Mouse (Mus musculus): ENCODE measurements at regions not wholly inside any gene's neighbourhood (a gene's known extent, or its start where the extent isn't known, plus 50 kb on each side); places are given as distances from the start of the nearest gene placed in this dataset.

DNA sequence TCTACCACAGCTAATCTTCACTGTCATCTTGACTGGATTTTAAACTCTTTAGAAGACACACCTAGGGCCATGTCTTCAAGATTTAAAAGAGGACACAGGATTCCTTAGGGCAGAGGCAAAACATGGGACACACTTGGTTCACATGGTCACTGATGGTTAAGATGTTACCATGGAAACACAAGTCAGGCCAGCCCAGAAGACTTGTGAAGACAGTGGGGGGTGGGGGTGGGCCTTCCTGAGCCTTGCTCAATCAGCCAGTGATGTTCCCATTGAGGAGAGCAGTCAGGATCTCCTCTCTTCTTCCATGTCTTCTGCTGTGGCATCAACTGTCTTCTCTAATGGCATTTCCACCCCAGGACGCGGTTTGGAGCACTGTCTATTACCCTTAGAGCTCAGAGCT lies 60.5 kb upstream of the Shb start:
- Histone ChIP-seq H3K9me3 (replicated peaks; ENCODE audit: control insufficient read depth, low read length) (no peaks in the 10 kb centered on the region), H3K27me3 (replicated peaks; ENCODE audit: control insufficient read depth, insufficient read depth, low read length) (no peaks in the 10 kb centered on the region), H3K4me2 (ENCODE audit: low read length) (no peak overlapping the region), H3K27ac (ENCODE audit: low read depth, low read length) (no peak overlapping the region), H3K4me3 (ENCODE audit: low read depth, low read length) (no peak overlapping the region), H3K4me1 (ENCODE audit: control insufficient read depth, insufficient read depth, low read length) (peaks cover 8% of the 10 kb centered on the region), H3K36me3 (ENCODE audit: control insufficient read depth, insufficient read depth, low read length) (no peaks in the 10 kb centered on the region), H3K9ac (ENCODE audit: low read length) (no peak overlapping the region)
- no peak for ATAC-seq
- no peak for DNase-seq (ENCODE audit: low spot score)
- WGBS: 60% methylated on average over 2 of the region's 2 CpGs

DNA sequence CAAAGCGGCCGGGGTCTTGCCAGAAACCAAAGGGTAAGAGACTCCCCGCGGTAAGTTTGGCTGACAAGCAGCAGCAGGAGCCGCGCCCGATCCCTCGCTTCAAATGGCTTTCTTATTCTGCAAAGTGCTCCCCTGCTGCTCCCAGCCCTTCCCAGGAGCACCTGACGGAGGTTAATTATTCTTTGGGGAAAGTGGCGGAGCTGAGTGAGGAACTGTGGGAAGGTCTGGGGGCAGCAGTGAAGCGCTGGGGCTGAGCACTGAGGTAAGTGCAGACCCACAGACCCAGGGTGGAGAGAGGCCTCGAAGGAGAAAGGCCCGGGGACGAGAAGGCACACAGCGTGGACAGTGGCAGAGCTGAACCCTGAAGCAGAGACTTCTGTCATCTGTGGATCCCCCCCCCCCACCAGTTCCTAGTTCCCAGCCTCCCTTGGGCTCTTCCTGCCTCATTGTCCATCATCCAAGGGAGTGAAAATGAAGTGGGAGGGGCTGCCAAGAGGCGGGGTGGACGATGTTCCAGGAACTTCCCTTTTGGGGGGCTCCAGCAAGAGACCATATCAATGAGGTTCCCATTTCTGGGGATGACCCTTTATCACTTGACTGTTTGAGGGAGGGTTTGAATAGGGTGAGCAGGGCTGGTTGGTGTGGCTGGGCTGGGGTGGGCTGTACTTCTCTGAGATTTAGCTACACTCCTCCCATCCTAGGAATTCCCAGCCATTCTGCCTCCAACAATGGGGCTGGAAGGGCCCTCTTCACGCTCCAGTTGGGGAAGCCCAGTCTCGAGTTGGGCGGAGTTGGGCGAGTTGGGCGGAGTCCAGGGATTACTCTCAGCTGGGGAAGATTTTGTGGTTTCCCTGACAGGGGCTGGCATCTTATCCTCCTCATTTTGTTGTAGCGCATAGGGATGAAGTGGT lies 59.4 kb upstream of the Shb start:
- Histone ChIP-seq H3K9ac (ENCODE audit: low read length) (peak overlapping the region; percentile 22; the same call in 1 of the 2 replicates), H3K27me3 (replicated peaks; ENCODE audit: control insufficient read depth, insufficient read depth, low read length) (no peaks in the 10 kb centered on the region), H3K4me2 (ENCODE audit: low read length) (peak overlapping the region; percentile 46), H3K36me3 (ENCODE audit: control insufficient read depth, insufficient read depth, low read length) (no peaks in the 10 kb centered on the region), H3K4me3 (ENCODE audit: low read depth, low read length) (no peak overlapping the region), H3K4me1 (ENCODE audit: control insufficient read depth, insufficient read depth, low read length) (peaks cover 8% of the 10 kb centered on the region), H3K9me3 (replicated peaks; ENCODE audit: control insufficient read depth, low read length) (no peaks in the 10 kb centered on the region), H3K27ac (ENCODE audit: low read depth, low read length) (no peak overlapping the region)
- ATAC-seq: peak; percentile 48
- DNase-seq (ENCODE audit: low spot score): peak; percentile 43
- WGBS: 4% methylated on average over 23 of the region's 23 CpGs

DNA sequence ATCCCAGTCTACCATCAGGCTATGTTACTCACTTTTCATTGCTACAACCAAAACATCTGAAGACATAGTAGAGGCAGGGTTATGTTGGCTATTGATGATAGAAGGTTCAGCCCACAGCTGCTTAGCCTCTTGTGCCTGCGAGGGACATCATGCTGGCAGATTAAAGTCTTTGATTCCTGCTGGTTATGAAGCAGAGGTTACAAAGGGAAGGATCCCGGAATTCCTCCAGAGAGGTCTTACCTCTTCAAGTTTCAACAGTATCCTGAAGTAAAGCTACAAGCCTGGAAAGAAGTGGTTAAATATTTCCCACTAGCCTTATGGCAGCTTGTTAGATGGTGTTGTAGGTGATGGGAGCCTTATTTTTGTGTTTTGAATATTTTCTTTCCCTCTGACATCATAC lies 58.6 kb upstream of the Shb start:
- no peak overlapping the region for H3K4me3 ChIP-seq (ENCODE audit: low read depth, low read length)
- DNase-seq (ENCODE audit: low spot score) (no peak), ATAC-seq (no peak)
- H3K27ac ChIP-seq (ENCODE audit: low read depth, low read length): no peak overlapping the region
- WGBS: 9% methylated on average over 2 of the region's 2 CpGs
- no peaks in the 10 kb centered on the region for H3K36me3 ChIP-seq (ENCODE audit: control insufficient read depth, insufficient read depth, low read length)
- H3K27me3 ChIP-seq (replicated peaks; ENCODE audit: control insufficient read depth, insufficient read depth, low read length): no peaks in the 10 kb centered on the region
- H3K9me3 ChIP-seq (replicated peaks; ENCODE audit: control insufficient read depth, low read length): no peaks in the 10 kb centered on the region
- no peak overlapping the region for H3K9ac ChIP-seq (ENCODE audit: low read length)
- H3K4me2 ChIP-seq (ENCODE audit: low read length): peak overlapping the region; percentile 46
- peaks cover 8% of the 10 kb centered on the region for H3K4me1 ChIP-seq (ENCODE audit: control insufficient read depth, insufficient read depth, low read length)

DNA sequence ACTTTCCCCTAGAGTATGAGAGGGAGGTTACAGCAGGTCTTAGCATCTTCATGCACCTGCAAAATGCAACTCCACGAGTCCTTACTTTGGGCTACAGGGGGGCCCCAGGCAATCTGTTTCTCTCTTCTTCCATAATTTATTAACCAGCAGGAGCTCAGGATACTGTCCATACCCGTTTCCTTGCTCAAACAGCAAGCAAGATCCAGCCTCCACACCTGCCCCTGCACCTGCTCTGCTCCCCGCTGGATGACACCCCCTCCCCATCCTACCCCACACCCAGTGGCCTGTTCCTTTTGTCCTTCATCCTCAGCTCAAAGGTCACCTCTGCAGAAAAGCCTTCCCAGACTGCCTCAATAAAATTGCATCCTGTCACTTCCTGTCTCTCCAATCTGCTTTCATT lies 56.1 kb upstream of the Shb start:
- H3K27ac ChIP-seq (ENCODE audit: low read depth, low read length): no peak overlapping the region
- no peak overlapping the region for H3K9ac ChIP-seq (ENCODE audit: low read length)
- ATAC-seq (no peak), DNase-seq (ENCODE audit: low spot score) (no peak)
- no peak overlapping the region for H3K4me2 ChIP-seq (ENCODE audit: low read length)
- H3K4me1 ChIP-seq (ENCODE audit: control insufficient read depth, insufficient read depth, low read length): peaks cover 8% of the 10 kb centered on the region
- no peaks in the 10 kb centered on the region for H3K9me3 ChIP-seq (replicated peaks; ENCODE audit: control insufficient read depth, low read length)
- WGBS: 41% methylated on average over 3 of the region's 3 CpGs
- H3K36me3 ChIP-seq (ENCODE audit: control insufficient read depth, insufficient read depth, low read length): no peaks in the 10 kb centered on the region
- H3K27me3 ChIP-seq (replicated peaks; ENCODE audit: control insufficient read depth, insufficient read depth, low read length): no peaks in the 10 kb centered on the region
- no peak overlapping the region for H3K4me3 ChIP-seq (ENCODE audit: low read depth, low read length)

DNA sequence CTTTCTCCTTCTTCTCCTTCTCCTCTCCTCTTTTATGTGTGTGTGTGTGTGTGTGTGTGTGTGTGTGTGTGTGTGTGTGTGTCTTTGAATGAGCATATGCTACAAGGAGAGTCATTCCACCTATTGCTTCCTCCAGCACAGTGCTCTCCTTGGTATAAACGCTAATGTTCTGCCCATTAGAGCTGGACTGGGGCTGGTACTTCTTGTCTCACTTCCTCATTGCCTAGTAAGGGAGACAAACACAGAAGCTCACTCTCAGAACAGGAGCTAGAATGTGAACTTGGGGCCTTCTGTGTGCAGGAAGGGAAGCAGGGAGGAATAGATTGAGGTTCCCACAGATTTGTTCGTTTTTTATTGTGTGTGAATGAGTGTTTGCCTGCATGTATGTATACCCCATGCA lies 54.9 kb upstream of the Shb start:
- Histone ChIP-seq H3K27ac (ENCODE audit: low read depth, low read length) (no peak overlapping the region), H3K4me3 (ENCODE audit: low read depth, low read length) (no peak overlapping the region), H3K4me1 (ENCODE audit: control insufficient read depth, insufficient read depth, low read length) (peaks cover 8% of the 10 kb centered on the region), H3K36me3 (ENCODE audit: control insufficient read depth, insufficient read depth, low read length) (no peaks in the 10 kb centered on the region), H3K9me3 (replicated peaks; ENCODE audit: control insufficient read depth, low read length) (no peaks in the 10 kb centered on the region), H3K27me3 (replicated peaks; ENCODE audit: control insufficient read depth, insufficient read depth, low read length) (no peaks in the 10 kb centered on the region), H3K4me2 (ENCODE audit: low read length) (no peak overlapping the region), H3K9ac (ENCODE audit: low read length) (no peak overlapping the region)
- WGBS: 74% methylated on average over 2 of the region's 2 CpGs
- ATAC-seq (no peak), DNase-seq (ENCODE audit: low spot score) (no peak)

DNA sequence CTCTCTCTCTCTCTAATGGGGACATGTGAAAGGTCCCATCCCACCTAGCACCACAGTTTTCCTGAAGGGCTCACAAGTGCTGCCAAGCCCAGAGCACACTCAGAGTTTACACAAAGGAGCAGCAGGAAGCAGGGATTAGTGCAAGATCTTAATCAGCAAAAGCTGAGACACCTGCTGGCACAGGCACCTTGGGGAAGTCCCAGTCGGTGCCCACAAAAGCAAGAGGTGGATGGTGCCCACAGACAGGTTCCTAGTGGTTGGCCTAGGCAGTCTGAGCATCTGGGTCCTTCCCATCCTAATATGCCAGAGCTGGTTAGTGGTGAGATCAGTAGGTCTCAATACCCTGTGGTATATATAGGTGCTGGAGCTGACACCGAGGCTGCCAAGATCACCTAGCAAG lies 54.0 kb upstream of the Shb start:
- WGBS: 33% methylated on average over 2 of the region's 2 CpGs
- H3K27me3 ChIP-seq (replicated peaks; ENCODE audit: control insufficient read depth, insufficient read depth, low read length): no peaks in the 10 kb centered on the region
- ATAC-seq (no peak), DNase-seq (ENCODE audit: low spot score) (no peak)
- H3K4me1 ChIP-seq (ENCODE audit: control insufficient read depth, insufficient read depth, low read length): peaks cover 6% of the 10 kb centered on the region
- H3K9ac ChIP-seq (ENCODE audit: low read length): no peak overlapping the region
- no peak overlapping the region for H3K27ac ChIP-seq (ENCODE audit: low read depth, low read length)
- H3K4me2 ChIP-seq (ENCODE audit: low read length): no peak overlapping the region
- H3K4me3 ChIP-seq (ENCODE audit: low read depth, low read length): no peak overlapping the region
- H3K36me3 ChIP-seq (ENCODE audit: control insufficient read depth, insufficient read depth, low read length): no peaks in the 10 kb centered on the region
- H3K9me3 ChIP-seq (replicated peaks; ENCODE audit: control insufficient read depth, low read length): no peaks in the 10 kb centered on the region

DNA sequence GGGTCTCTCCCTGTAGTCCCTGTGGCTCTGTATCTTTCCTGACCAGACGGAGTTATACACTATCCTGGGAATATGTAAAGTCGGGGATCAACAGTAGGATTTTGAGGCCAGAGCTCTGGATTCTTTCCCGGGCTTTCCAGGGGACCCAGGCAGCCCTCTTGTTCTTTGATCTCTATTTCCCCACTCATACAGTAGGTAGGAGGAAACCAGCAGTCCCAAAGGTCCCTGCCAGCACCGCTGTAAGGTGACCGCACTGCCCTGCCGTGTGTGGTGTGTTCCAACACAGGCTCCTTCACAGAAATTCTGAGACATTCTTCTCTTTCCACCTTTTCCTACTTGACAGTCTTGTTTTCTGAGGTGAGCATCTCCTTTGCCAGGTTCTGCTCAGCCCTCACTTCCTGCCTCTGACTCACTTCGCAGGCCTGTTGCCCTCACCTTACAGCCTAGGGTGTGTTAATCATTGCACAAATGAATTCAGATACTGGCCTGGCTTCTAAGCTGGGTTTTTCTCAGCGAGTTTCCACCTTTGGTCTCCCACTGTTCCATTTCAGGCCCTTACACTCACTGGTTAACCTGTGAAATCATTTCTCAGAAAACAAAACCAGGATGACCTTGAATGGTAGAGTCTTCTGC lies 53.0 kb upstream of the Shb start:
- no peaks in the 10 kb centered on the region for H3K27me3 ChIP-seq (replicated peaks; ENCODE audit: control insufficient read depth, insufficient read depth, low read length)
- H3K9me3 ChIP-seq (replicated peaks; ENCODE audit: control insufficient read depth, low read length): no peaks in the 10 kb centered on the region
- no peak overlapping the region for H3K4me3 ChIP-seq (ENCODE audit: low read depth, low read length)
- no peak overlapping the region for H3K9ac ChIP-seq (ENCODE audit: low read length)
- WGBS: 66% methylated on average over 8 of the region's 8 CpGs
- no peak for DNase-seq (ENCODE audit: low spot score)
- H3K36me3 ChIP-seq (ENCODE audit: control insufficient read depth, insufficient read depth, low read length): no peaks in the 10 kb centered on the region
- H3K4me2 ChIP-seq (ENCODE audit: low read length): no peak overlapping the region
- ATAC-seq: no peak
- H3K4me1 ChIP-seq (ENCODE audit: control insufficient read depth, insufficient read depth, low read length): no peaks in the 10 kb centered on the region
- H3K27ac ChIP-seq (ENCODE audit: low read depth, low read length): no peak overlapping the region

DNA sequence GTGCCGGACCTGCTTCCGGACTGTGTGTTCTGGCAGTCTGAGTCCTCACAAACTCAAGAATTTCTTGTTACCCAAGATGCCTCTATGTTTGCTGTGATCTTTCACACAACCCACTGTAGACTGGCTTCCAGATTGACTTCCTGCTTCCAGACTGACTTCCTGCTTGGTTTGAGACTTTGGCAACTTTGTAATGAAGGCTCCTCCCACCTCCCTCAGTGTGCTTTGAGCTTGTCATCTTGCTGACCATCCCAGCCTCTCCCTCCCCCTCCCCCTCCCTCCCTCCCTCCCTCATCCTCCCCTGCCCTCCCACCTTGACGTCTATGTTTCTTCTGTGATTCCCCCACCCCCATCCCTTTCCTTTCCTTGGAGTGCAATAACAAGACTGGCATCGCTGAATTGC lies 51.7 kb upstream of the Shb start:
- Histone ChIP-seq H3K9me3 (replicated peaks; ENCODE audit: control insufficient read depth, low read length) (no peaks in the 10 kb centered on the region), H3K27me3 (replicated peaks; ENCODE audit: control insufficient read depth, insufficient read depth, low read length) (no peaks in the 10 kb centered on the region), H3K4me3 (ENCODE audit: low read depth, low read length) (no peak overlapping the region), H3K4me2 (ENCODE audit: low read length) (no peak overlapping the region), H3K27ac (ENCODE audit: low read depth, low read length) (no peak overlapping the region), H3K9ac (ENCODE audit: low read length) (no peak overlapping the region), H3K4me1 (ENCODE audit: control insufficient read depth, insufficient read depth, low read length) (0 out of 2 replicates have a peak, but pooled peaks cover 1% of the 10 kb centered on the region), H3K36me3 (ENCODE audit: control insufficient read depth, insufficient read depth, low read length) (no peaks in the 10 kb centered on the region)
- ATAC-seq (no peak), DNase-seq (ENCODE audit: low spot score) (no peak)
- WGBS: 60% methylated on average over 4 of the region's 4 CpGs

DNA sequence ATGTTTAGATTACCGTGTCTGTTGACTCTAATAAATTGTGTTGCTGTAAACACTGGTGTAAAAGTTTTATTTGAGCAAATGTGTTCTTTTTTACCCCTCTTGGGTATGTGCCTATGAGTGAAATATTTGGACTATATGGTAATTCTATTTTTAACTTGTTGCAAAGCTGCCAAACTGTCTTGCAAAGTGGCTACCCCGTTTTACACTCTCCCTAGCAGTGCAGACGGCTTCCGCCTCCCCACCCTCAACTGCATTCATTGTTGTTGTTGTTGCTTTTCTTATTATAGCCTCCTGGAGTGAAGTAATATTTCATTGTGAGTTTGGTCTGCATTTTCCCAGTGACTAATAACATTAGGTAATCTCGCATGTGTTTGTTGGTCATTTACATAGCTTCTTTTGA lies 50.2 kb upstream of the Shb start:
- Histone ChIP-seq H3K4me1 (ENCODE audit: control insufficient read depth, insufficient read depth, low read length) (0 out of 2 replicates have a peak, but pooled peaks cover 4% of the 10 kb centered on the region), H3K4me2 (ENCODE audit: low read length) (no peak overlapping the region), H3K9ac (ENCODE audit: low read length) (no peak overlapping the region), H3K4me3 (ENCODE audit: low read depth, low read length) (no peak overlapping the region), H3K27me3 (replicated peaks; ENCODE audit: control insufficient read depth, insufficient read depth, low read length) (no peaks in the 10 kb centered on the region), H3K27ac (ENCODE audit: low read depth, low read length) (no peak overlapping the region), H3K36me3 (ENCODE audit: control insufficient read depth, insufficient read depth, low read length) (no peaks in the 10 kb centered on the region), H3K9me3 (replicated peaks; ENCODE audit: control insufficient read depth, low read length) (no peaks in the 10 kb centered on the region)
- 41% methylated on average over 5 of the region's 5 CpGs for whole genome bisulfite sequencing
- DNase-seq (ENCODE audit: low spot score): no peak
- ATAC-seq: no peak
